Mouse (Mus musculus) bone marrow macrophage, adult 2 months (primary cell): ENCODE results near the gene Slc24a3. TPM values are rescaled to one million over a fixed set of nuclear protein-coding genes. Genes with fewer than 3 reads are reported as not detected.

Source experiments
- H3K27ac ChIP-seq: 2 replicates; pipeline ENCODE4 v1.5.1; 2012; ENCODE audit warnings: low read depth, low read length; ENCODE audit not compliant: insufficient read depth
- H3K4me1 ChIP-seq: 2 replicates; pipeline ENCODE4 v1.6.1; 2012; ENCODE audit warnings: low read length; ENCODE audit not compliant: control insufficient read depth, insufficient read depth
- H3K4me3 ChIP-seq: 2 replicates; pipeline ENCODE4 v1.5.1; 2012; ENCODE audit warnings: mild to moderate bottlenecking, low read length, moderate library complexity; ENCODE audit not compliant: insufficient read depth
- CTCF ChIP-seq: IDR thresholded peaks from 2 replicates; pipeline ENCODE4 v1.5.1; 2012; ENCODE audit warnings: low read depth, mild to moderate bottlenecking, low read length, moderate library complexity
- POLR2A ChIP-seq: IDR thresholded peaks from 2 replicates; pipeline ENCODE4 v1.6.1; 2012; ENCODE audit warnings: mild to moderate bottlenecking, low read depth, low read length, borderline replicate concordance
- polyA plus RNA-seq: library from polyadenylated mRNA; stranded (reverse); fragments of >200 nt; gene quantifications from 2 replicates; pipeline ENCODE4 v1.2.4, GENCODE M21; 2012; ENCODE audit not compliant: missing spikeins, insufficient read depth, insufficient read length

Slc24a3 gene
- polyA plus RNA-seq, 1 experiment, result 2.5 TPM

GRCm38 (mm10) chr2:145457106-145457747 is 289.7 kb downstream of the Slc24a3 start:
- no peak overlapping the region for H3K27ac ChIP-seq

DNA sequence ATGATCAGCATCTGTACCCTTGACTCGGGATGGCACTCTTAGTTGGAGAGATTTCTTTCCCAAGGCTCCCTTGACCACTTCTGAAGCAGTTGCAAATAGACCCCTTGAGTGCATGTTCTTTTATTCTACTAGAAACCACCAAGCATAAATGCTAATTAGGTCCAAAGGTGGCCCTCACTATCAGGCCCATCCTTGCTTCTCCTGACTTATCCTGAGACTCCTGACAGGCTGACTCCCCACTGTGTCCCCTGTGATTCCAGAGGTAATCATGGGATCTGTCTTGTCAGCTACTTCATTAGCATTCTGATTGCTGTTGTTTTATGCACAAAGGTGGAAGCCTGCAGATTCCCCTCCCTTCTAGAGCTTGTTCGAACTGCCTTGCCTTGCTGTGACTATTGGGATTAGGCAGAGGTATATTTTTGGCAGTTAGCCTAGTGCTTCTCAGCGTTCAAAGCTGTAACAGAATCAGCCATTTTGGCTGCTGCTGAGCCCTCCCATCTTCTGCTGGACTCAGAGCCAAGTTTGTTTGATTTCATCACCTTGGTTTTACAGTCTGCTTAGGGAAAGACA is 293.4 kb downstream of the Slc24a3 start:
- Histone ChIP-seq H3K4me3 (no peak overlapping the region), H3K27ac (no peak overlapping the region), H3K4me1 (0 out of 2 replicates have a peak, but pooled peaks cover 4% of the 10 kb centered on the region)
- TF ChIP-seq CTCF, result no peak
- no peak for TF ChIP-seq POLR2A

More at GRCm38 (mm10) chr2:145457106-145457747, 289.7 kb downstream of the Slc24a3 start:
- no peak for TF ChIP-seq CTCF
- no peak for TF ChIP-seq POLR2A
- 0 out of 2 replicates have a peak, but pooled peaks cover under 1% of the 10 kb centered on the region for H3K4me1 ChIP-seq
- H3K4me3 ChIP-seq, result no peak overlapping the region

- H3K4me3 ChIP-seq, result no peak overlapping the region
- no peak overlapping the region for H3K27ac ChIP-seq
- no peak for TF ChIP-seq POLR2A
- TF ChIP-seq CTCF, result no peak
- 0 out of 2 replicates have a peak, but pooled peaks cover 4% of the 10 kb centered on the region for H3K4me1 ChIP-seq
These were observed 294.7 kb downstream of the Slc24a3 start for GRCm38 (mm10) chr2:145462253-145462652.

GRCm38 (mm10) chr2:145468701-145469325 is 301.3 kb downstream of the Slc24a3 start:
- Histone ChIP-seq H3K4me3 (peak overlapping the region; percentile 4; the same call in 1 of the 2 replicates), H3K27ac (peak overlapping the region; percentile 76), H3K4me1 (peaks cover 32% of the 10 kb centered on the region)
- TF ChIP-seq POLR2A (no peak), CTCF (no peak)

- no peak for TF ChIP-seq POLR2A
- no peak for TF ChIP-seq CTCF
- no peak overlapping the region for H3K4me3 ChIP-seq
These were observed 309.9 kb downstream of the Slc24a3 start for GRCm38 (mm10) chr2:145477484-145477883.

DNA sequence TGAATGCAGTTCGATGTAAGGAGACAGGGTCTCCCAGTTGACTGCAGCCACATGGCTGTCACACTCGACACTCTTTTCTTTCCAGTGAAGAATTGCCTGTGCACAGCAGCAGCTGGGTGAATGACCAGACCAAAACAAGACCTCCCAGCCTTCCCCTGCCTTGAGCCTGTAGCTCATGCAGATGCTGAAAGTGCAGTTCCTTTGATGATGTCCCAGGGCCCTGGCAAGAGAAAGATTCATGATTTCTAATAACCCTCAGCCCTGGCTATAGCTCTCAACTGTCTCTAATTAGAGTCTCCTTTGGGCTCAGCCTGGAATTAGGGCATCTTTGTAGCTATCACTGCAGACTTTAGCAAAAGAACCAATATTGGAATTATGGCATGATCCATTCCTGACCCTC is 312.1 kb downstream of the Slc24a3 start:
- TF ChIP-seq POLR2A (no peak), CTCF (no peak)

More at GRCm38 (mm10) chr2:145477484-145477883, 309.9 kb downstream of the Slc24a3 start:
- Histone ChIP-seq H3K27ac (no peak overlapping the region), H3K4me1 (no peaks in the 10 kb centered on the region)

DNA sequence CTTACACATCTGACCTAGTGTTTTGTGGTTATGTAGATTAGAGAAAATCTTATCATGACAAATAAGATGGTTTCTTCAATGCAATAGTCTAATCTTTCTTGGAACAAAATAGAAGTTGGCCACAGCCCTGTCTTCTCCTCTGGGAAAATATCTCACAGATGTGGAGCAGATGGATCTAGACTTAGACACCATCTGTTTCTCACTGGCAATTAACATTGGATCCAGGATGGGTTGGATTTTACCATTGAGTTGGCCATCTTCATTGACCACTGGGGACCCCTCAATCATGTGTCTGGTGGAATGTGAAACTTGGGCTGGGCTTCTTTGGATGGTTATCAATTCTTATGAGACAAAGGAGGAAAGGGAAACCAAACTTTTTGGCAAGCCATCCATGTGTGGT is 332.7 kb downstream of the Slc24a3 start:
- H3K4me3 ChIP-seq, result no peak overlapping the region
- TF ChIP-seq CTCF (no peak), POLR2A (no peak)
- no peak overlapping the region for H3K27ac ChIP-seq
- no peaks in the 10 kb centered on the region for H3K4me1 ChIP-seq

More for the DNA sequence above, 312.1 kb downstream of the Slc24a3 start:
- Histone ChIP-seq H3K4me3 (no peak overlapping the region), H3K4me1 (no peaks in the 10 kb centered on the region), H3K27ac (no peak overlapping the region)

GRCm38 (mm10) chr2:145501472-145501871 is 333.9 kb downstream of the Slc24a3 start:
- Histone ChIP-seq H3K4me3 (no peak overlapping the region), H3K27ac (no peak overlapping the region), H3K4me1 (no peaks in the 10 kb centered on the region)
- no peak for TF ChIP-seq POLR2A
- no peak for TF ChIP-seq CTCF

GRCm38 (mm10) chr2:145507702-145508101 is 340.1 kb downstream of the Slc24a3 start:
- TF ChIP-seq CTCF, result no peak
- no peak for TF ChIP-seq POLR2A
- Histone ChIP-seq H3K4me1 (peaks cover 12% of the 10 kb centered on the region), H3K4me3 (no peak overlapping the region), H3K27ac (no peak overlapping the region)
